10 mouse cellular contexts compared by ENCODE assay signal in genomic region chr1:132881836-132882235, GRCm38 (mm10). TPM values are rescaled to one million over a fixed set of nuclear protein-coding genes. Genes with fewer than 3 reads are reported as not detected.
A peak's percentile ranks its signal among the peaks of the same experiment; 100 is the strongest.
DNase-seq lines count a peak whose midpoint lies in the region; ATAC-seq lines count a peak whose summit lies in the region.
"Had no signal": no experiment of that assay in that cellular context is flagged by ENCODE, and none has a peak within 500 bp of the region (broad histone marks: within the 10 kb centered on the region; RNA-seq: fewer than 3 reads in every experiment).

No protein-coding gene starts in this region.

- H3K4me3 ChIP-seq in lung, embryonic 16.5 days (ENCODE audit: low read length), result no peak overlapping the region
- no peak overlapping the region; the same call in 1 of the 2 replicates for H3K4me3 ChIP-seq in limb, embryonic 11.5 days (ENCODE audit: low read depth, low read length)
- H3K4me3 ChIP-seq in stomach, embryonic 16.5 days (replicated peaks; ENCODE audit: low read length), result peak overlapping the region; percentile 58; the same call in 1 of the 2 replicates

- no peaks in the 10 kb centered on the region for H3K36me3 ChIP-seq in lung, embryonic 16.5 days (ENCODE audit: control insufficient read depth, insufficient read depth, low read length)
- no peaks in the 10 kb centered on the region for H3K36me3 ChIP-seq in limb, embryonic 11.5 days (ENCODE audit: control insufficient read depth, insufficient read depth, low read length)
- H3K36me3 ChIP-seq in stomach, embryonic 16.5 days (ENCODE audit: control insufficient read depth, insufficient read depth, low read length), result no peaks in the 10 kb centered on the region

- no peak overlapping the region for H3K27ac ChIP-seq in lung, embryonic 16.5 days (ENCODE audit: low read length)
- H3K27ac ChIP-seq in limb, embryonic 11.5 days (replicated peaks; ENCODE audit: low read depth, low read length), result no peak overlapping the region
- no peak overlapping the region for H3K27ac ChIP-seq in stomach, embryonic 16.5 days (ENCODE audit: low read length)

- H3K9me3 ChIP-seq in lung, embryonic 16.5 days (ENCODE audit: control insufficient read depth, low read length), result no peaks in the 10 kb centered on the region
- H3K9me3 ChIP-seq in limb, embryonic 11.5 days (ENCODE audit: control insufficient read depth, low read length), result no peaks in the 10 kb centered on the region
- no peaks in the 10 kb centered on the region for H3K9me3 ChIP-seq in stomach, embryonic 16.5 days (replicated peaks; ENCODE audit: control insufficient read depth, low read length)

- H3K9ac ChIP-seq in lung, embryonic 16.5 days (ENCODE audit: low read length), result no peak overlapping the region
- H3K9ac ChIP-seq in limb, embryonic 11.5 days (ENCODE audit: low read length), result no peak overlapping the region
- no peak overlapping the region for H3K9ac ChIP-seq in stomach, embryonic 16.5 days (ENCODE audit: low read length)
- H3K9ac ChIP-seq: liver, postnatal 0 days had no signal

- H3K27me3 ChIP-seq in lung, embryonic 16.5 days (ENCODE audit: control insufficient read depth, insufficient read depth, low read depth, low read length), result peaks cover 50% of the 10 kb centered on the region
- H3K27me3 ChIP-seq in limb, embryonic 11.5 days (ENCODE audit: control insufficient read depth, insufficient read depth, low read length), result peaks cover 52% of the 10 kb centered on the region
- peaks cover 45% of the 10 kb centered on the region for H3K27me3 ChIP-seq in stomach, embryonic 16.5 days (ENCODE audit: control insufficient read depth, insufficient read depth, low read length)

- H3K4me1 ChIP-seq in lung, embryonic 16.5 days (replicated peaks; ENCODE audit: control insufficient read depth, insufficient read depth, low read length), result peaks cover 11% of the 10 kb centered on the region
- peaks cover 21% of the 10 kb centered on the region for H3K4me1 ChIP-seq in limb, embryonic 11.5 days (ENCODE audit: control insufficient read depth, insufficient read depth, low read length)
- H3K4me1 ChIP-seq in stomach, embryonic 16.5 days (ENCODE audit: control insufficient read depth, insufficient read depth, low read length), result 0 out of 2 replicates have a peak, but pooled peaks cover 6% of the 10 kb centered on the region

- DNase-seq in heart, adult 11 months, result peak; percentile 91
- no peak for DNase-seq in heart, adult 9 months (ENCODE audit: low spot score in 2 of 2)
- DNase-seq in lung, postnatal 10 days, result no peak
- DNase-seq in limb, embryonic 11.5 days (ENCODE audit: low spot score), result no peak
- DNase-seq in thymus, postnatal 14 days, result no peak
- DNase-seq in spleen, adult 12 weeks (ENCODE audit: low spot score), result no peak
- DNase-seq: kidney, adult 2 months; liver, postnatal 0 days had no signal

- 42% methylated on average over 9 of the region's 9 CpGs for WGBS in lung, embryonic 16.5 days
- 37% methylated on average over 9 of the region's 9 CpGs for WGBS in limb, embryonic 11.5 days
- WGBS in stomach, embryonic 16.5 days, result 48% methylated on average over 9 of the region's 9 CpGs

- peak overlapping the region; percentile 92; the same call in 1 of the 2 replicates for H3K4me2 ChIP-seq in lung, embryonic 16.5 days (ENCODE audit: low read depth, low read length)
- peak overlapping the region; percentile 98 for H3K4me2 ChIP-seq in limb, embryonic 11.5 days (ENCODE audit: low read depth, severe bottlenecking)
- peak overlapping the region; percentile 93 for H3K4me2 ChIP-seq in stomach, embryonic 16.5 days (ENCODE audit: low read depth, low read length)

- no peak for ATAC-seq in lung, embryonic 16.5 days (ENCODE audit: low read depth)
- no peak for ATAC-seq in limb, embryonic 11.5 days (ENCODE audit: insufficient number of reproducible peaks, low FRiP score, low TSS enrichment, low read depth)
- no peak for ATAC-seq in stomach, embryonic 16.5 days (ENCODE audit: insufficient read depth, low FRiP score)
- ATAC-seq: liver, postnatal 0 days had no signal

RNA-seq across cellular contexts. Expression of gene Lrrn2, which starts 1.8 kb away (rescaled TPM):
- 2.7 and 3.3 TPM in 2 replicates for polyA plus RNA-seq in lung, embryonic 16.5 days (2015; fragmentation: Nextera tagmentation; extraction: Ambion mirVana)
- polyA plus RNA-seq in limb, embryonic 11.5 days (2014; fragmentation: Nextera tagmentation; extraction: Ambion mirVana), result 2.6 TPM in 2 replicates
- polyA plus RNA-seq in stomach, embryonic 16.5 days (2015; fragmentation: Nextera tagmentation; extraction: Ambion mirVana), result 3.1 and 3.3 TPM in 2 replicates
- polyA plus RNA-seq: liver, postnatal 0 days had no signal
